Mouse (Mus musculus): ENCODE measurements around the gene Ripply2. TPM values are rescaled to one million over a fixed set of nuclear protein-coding genes. Genes with fewer than 3 reads are reported as not detected.
"Not testable (repeated sequence)": the region's sequence is repeated elsewhere in the genome, so short reads cannot be mapped to it uniquely, and the experiment has no call there.

The Ripply2 gene
- not detected in 2 replicates for polyA plus RNA-seq (2012; rRNA removed)

GRCm38 (mm10) chr9:87015288-87015937, at the start of gene Ripply2:
Ripply2 (plus strand) TSS chr9:87015537.
- DNase-seq (ENCODE audit: low read depth, low spot score) = no peak
- 4% methylated on average over 71 of the region's 71 CpGs for WGBS

GRCm38 (mm10) chr9:86972471-86972870, 42.9 kb upstream of the Ripply2 start:
- not testable (repeated sequence) for DNase-seq (ENCODE audit: low read depth, low spot score)

GRCm38 (mm10) chr9:86973562-86973961, 41.8 kb upstream of the Ripply2 start:
- 50% methylated on average over 4 of the region's 4 CpGs for WGBS
- DNase-seq (ENCODE audit: low read depth, low spot score) = no peak

- whole genome bisulfite sequencing = 61% methylated on average over 4 of the region's 4 CpGs
- DNase-seq (ENCODE audit: low read depth, low spot score) = no peak
These were observed 38.4 kb upstream of the Ripply2 start for GRCm38 (mm10) chr9:86976896-86977295.

GRCm38 (mm10) chr9:86978257-86978907, 37.0 kb upstream of the Ripply2 start:
- no peak for DNase-seq (ENCODE audit: low read depth, low spot score)
- 61% methylated on average over 7 of the region's 7 CpGs for WGBS

GRCm38 (mm10) chr9:86980048-86980447, 35.3 kb upstream of the Ripply2 start:
- DNase-seq (ENCODE audit: low read depth, low spot score) = no peak

- 55% methylated on average over 2 of the region's 2 CpGs for WGBS
- no peak for DNase-seq (ENCODE audit: low read depth, low spot score)
These were observed 34.4 kb upstream of the Ripply2 start for GRCm38 (mm10) chr9:86980942-86981341.

- DNase-seq (ENCODE audit: low read depth, low spot score) = no peak
- 14% methylated on average over 10 of the region's 10 CpGs for WGBS
These were observed 33.8 kb upstream of the Ripply2 start for GRCm38 (mm10) chr9:86981551-86981950.

- DNase-seq (ENCODE audit: low read depth, low spot score) = no peak
- WGBS = 54% methylated on average over 3 of the region's 3 CpGs
These were observed 30.8 kb upstream of the Ripply2 start for GRCm38 (mm10) chr9:86984583-86984982.

GRCm38 (mm10) chr9:86985105-86985504, 30.2 kb upstream of the Ripply2 start:
- no peak for DNase-seq (ENCODE audit: low read depth, low spot score)
- 26% methylated on average over 6 of the region's 6 CpGs for WGBS

GRCm38 (mm10) chr9:86986703-86987296, 28.5 kb upstream of the Ripply2 start:
- 69% methylated on average over 7 of the region's 7 CpGs for WGBS
- DNase-seq (ENCODE audit: low read depth, low spot score) = no peak

GRCm38 (mm10) chr9:86989822-86990221, 25.5 kb upstream of the Ripply2 start:
- no peak for DNase-seq (ENCODE audit: low read depth, low spot score)

GRCm38 (mm10) chr9:86991758-86992157, 23.6 kb upstream of the Ripply2 start:
- no peak for DNase-seq (ENCODE audit: low read depth, low spot score)
- 77% methylated on average over 8 of the region's 8 CpGs for WGBS

GRCm38 (mm10) chr9:86997046-86997691, 18.2 kb upstream of the Ripply2 start:
- no peak for DNase-seq (ENCODE audit: low read depth, low spot score)
- 51% methylated on average over 3 of the region's 3 CpGs for WGBS

GRCm38 (mm10) chr9:86999956-87000582, 15.3 kb upstream of the Ripply2 start:
- 46% methylated on average over 2 of the region's 2 CpGs for WGBS
- DNase-seq (ENCODE audit: low read depth, low spot score) = no peak

GRCm38 (mm10) chr9:87004701-87005434, 10.5 kb upstream of the Ripply2 start:
- no peak for DNase-seq (ENCODE audit: low read depth, low spot score)
- 77% methylated on average over 6 of the region's 6 CpGs for WGBS

GRCm38 (mm10) chr9:87005435-87005779, 9.9 kb upstream of the Ripply2 start:
- 52% methylated on average over 5 of the region's 5 CpGs for WGBS
- DNase-seq (ENCODE audit: low read depth, low spot score) = no peak

- no peak for DNase-seq (ENCODE audit: low read depth, low spot score)
- WGBS = 70% methylated on average over 6 of the region's 6 CpGs
These were observed 6.8 kb upstream of the Ripply2 start for GRCm38 (mm10) chr9:87008507-87008906.

- WGBS = 88% methylated on average over 1 of the region's 1 CpGs
- DNase-seq (ENCODE audit: low read depth, low spot score) = no peak
These were observed 6.4 kb upstream of the Ripply2 start for GRCm38 (mm10) chr9:87008919-87009318.

GRCm38 (mm10) chr9:87015938-87016294, 579 bp downstream of the Ripply2 start:
- no peak for DNase-seq (ENCODE audit: low read depth, low spot score)
- 7% methylated on average over 10 of the region's 10 CpGs for WGBS
